Mouse (Mus musculus): ENCODE measurements at regions not wholly inside any gene's neighbourhood (a gene's known extent, or its start where the extent isn't known, plus 50 kb on each side); places are given as distances from the start of the nearest gene placed in this dataset.

DNA sequence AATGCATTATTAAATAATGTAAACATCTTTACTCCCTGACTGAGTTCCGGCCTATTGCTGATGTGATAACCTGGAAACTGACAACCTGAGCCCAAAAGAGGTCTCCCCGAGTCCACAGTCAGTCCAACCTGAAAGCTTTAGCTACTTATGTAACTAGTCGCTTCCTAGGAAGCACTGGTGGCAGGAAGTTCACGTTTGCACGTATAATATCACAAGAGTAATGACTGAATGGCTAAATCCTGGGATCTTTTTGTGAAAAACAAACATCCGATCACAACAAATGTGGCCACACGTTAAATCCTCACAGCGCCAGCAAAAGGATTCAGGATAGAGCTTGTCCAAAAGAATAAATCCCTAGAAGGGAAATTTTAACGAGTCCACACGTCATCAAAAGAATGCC, 62.7 kb downstream of the Fam110c start:
- TF ChIP-seq EP300 (IDR thresholded peaks at IDR 0.05; ENCODE audit: low read depth) (no peak), CTCF (IDR thresholded peaks at IDR 0.05; ENCODE audit: low read depth) (no peak)

Measured in liver, postnatal 0 days (tissue).